Mouse (Mus musculus) heart, embryonic 13.5 days (tissue): ENCODE results near the gene Jph2. TPM values are rescaled to one million over a fixed set of nuclear protein-coding genes. Genes with fewer than 3 reads are reported as not detected.
A peak's percentile ranks its signal among the peaks of the same experiment; 100 is the strongest.

ENCODE experiments used
- ATAC-seq: fragments of 200-750 bp; cut with Nextera tagmentation; 2 replicates; pipeline ENCODE4 v1.8.0; 2017; ENCODE audit warnings: moderate TSS enrichment; ENCODE audit not compliant: insufficient number of reproducible peaks, low FRiP score, low TSS enrichment; ENCODE audit errors: extremely low read depth
- H3K27ac ChIP-seq: fragments of 300-500 bp; sonication (generic); replicated peaks from 2 replicates; pipeline ENCODE4 v1.5.1; 2015; ENCODE audit warnings: moderate library complexity, mild to moderate bottlenecking, inconsistent platforms
- H3K27me3 ChIP-seq: fragments of 300-500 bp; sonication (generic); replicated peaks from 2 replicates; pipeline ENCODE4 v1.6.1; 2015; ENCODE audit warnings: mild to moderate bottlenecking, inconsistent platforms
- H3K36me3 ChIP-seq: fragments of 300-500 bp; sonication (generic); 2 replicates; pipeline ENCODE4 v1.6.1; 2015; ENCODE audit warnings: mild to moderate bottlenecking, inconsistent platforms
- H3K4me1 ChIP-seq: fragments of 300-500 bp; sonication (generic); 2 replicates; pipeline ENCODE4 v1.6.1; 2015; ENCODE audit warnings: inconsistent platforms
- H3K4me2 ChIP-seq: fragments of 300-500 bp; sonication (generic); 2 replicates; pipeline ENCODE4 v1.6.1; 2015; ENCODE audit warnings: inconsistent platforms, mild to moderate bottlenecking, moderate library complexity
- H3K4me3 ChIP-seq: fragments of 300-500 bp; sonication (generic); 2 replicates; pipeline ENCODE4 v1.5.1; 2015; ENCODE audit warnings: moderate library complexity, mild to moderate bottlenecking, inconsistent platforms
- H3K9ac ChIP-seq: fragments of 300-500 bp; sonication (generic); 2 replicates; pipeline ENCODE4 v1.6.1; 2015; ENCODE audit warnings: inconsistent platforms, mild to moderate bottlenecking, moderate library complexity
- H3K9me3 ChIP-seq: fragments of 300-500 bp; sonication (generic); 2 replicates; pipeline ENCODE4 v1.6.1; 2016; ENCODE audit warnings: inconsistent platforms
- WGBS: fragments of 180-500 bp; shearing (Covaris S2); methylation state at CpG from one replicate; pipeline ENCODE4 v1.1.7; 2015; ENCODE audit warnings: mixed read lengths; 5-methylcytosine and 5-hydroxymethylcytosine counted together
- polyA plus RNA-seq: library from polyadenylated mRNA; unstranded; fragments of >200 nt; fragmentation: Nextera tagmentation; extraction: Ambion mirVana; gene quantifications from 2 replicates; pipeline ENCODE4 v1.2.1, GENCODE M21; 2015

The Jph2 gene
- polyA plus RNA-seq, 1 experiment from 2014 or later = 41.5 TPM

DNA sequence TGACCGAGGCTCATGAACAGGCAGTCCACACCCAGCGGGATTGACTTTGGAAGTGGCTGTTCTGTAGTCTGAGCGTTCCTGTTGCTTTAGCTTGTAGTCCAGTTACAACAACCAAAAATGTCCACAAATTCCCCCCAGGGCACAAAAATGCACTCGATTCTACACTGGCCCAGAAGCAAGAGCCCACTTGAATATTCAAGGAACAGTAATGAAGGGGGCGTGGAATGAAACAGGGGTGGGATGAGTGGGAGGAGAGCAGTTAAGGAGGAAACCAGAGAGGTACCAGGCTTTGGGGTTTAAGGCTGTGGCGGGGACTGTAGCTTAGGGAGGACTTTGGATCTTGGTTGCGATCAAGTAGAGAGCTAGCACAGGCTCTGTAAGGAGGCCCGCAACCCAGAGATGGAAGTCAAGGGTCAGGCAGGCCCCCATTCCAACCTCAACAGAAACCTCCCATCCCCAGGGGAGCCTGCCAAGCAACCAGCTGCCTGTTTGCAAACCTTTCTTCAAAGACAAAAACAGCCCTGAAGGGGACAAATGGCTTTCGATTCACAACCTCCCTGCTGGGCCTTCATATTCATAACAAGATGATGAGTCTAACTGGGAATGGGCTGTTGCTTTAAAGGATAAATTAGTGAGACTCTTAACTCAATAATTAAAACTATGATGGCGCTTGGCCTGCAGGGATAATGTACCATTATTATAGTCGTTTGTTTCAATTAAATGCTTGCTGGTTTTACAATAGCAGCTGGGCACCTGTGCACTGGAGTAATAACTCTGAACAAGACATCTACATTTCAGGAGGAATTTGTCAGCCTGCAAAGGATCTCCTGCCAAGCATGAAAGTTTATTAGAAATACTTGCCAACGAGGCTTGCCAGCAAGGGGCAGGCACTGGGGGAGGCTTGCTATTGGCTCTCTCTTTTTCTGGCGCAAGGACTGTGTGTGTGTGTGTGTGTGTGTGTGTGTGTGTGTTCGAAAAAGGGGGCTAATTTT is 97.4 kb downstream of the Jph2 start:
- WGBS = 56% methylated on average over 14 of the region's 14 CpGs
- no peaks in the 10 kb centered on the region for H3K4me1 ChIP-seq
- H3K27me3 ChIP-seq = no peaks in the 10 kb centered on the region; the same call in 1 of the 2 replicates
- no peak for ATAC-seq
- H3K9me3 ChIP-seq = no peaks in the 10 kb centered on the region
- no peak overlapping the region for H3K4me3 ChIP-seq
- no peak overlapping the region for H3K4me2 ChIP-seq
- H3K9ac ChIP-seq = no peak overlapping the region
- no peaks in the 10 kb centered on the region for H3K36me3 ChIP-seq
- H3K27ac ChIP-seq = no peak overlapping the region

DNA sequence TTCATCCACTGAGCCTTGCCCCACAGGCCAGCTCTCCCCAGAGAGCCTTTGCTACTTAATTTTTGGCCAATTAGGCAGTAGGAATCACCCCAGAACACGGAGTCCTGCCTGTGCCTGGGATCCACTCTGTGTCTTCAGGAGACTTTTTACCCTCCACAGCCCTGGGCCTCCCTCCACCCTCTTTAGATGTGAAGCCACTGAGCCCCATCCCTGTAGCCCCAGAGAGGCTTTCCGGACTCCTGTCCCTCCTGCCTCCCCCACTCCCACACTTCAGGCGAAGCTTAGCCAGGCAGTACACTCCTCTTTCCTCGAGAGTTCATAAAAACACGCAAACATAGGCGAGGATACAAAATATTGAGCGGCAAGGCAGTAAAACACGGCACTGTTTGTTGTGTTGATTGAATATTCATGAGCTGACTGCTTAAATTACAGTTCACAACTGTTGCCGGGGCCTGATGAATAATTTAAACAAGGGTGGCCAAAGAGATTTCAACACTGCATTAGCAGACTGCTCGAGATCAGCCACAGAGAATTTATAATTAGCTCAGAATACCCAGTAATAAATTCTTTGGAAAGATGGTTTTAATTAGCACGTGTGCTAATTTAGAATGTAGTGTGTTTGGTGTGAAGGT is 100.7 kb downstream of the Jph2 start:
- Histone ChIP-seq H3K4me1 (no peaks in the 10 kb centered on the region), H3K27ac (no peak overlapping the region), H3K36me3 (no peaks in the 10 kb centered on the region), H3K9me3 (no peaks in the 10 kb centered on the region), H3K9ac (no peak overlapping the region), H3K27me3 (no peaks in the 10 kb centered on the region; the same call in 1 of the 2 replicates), H3K4me2 (no peak overlapping the region), H3K4me3 (no peak overlapping the region)
- WGBS = 58% methylated on average over 11 of the region's 11 CpGs
- ATAC-seq = no peak

GRCm38 (mm10) chr2:163288881-163289379 is 108.9 kb downstream of the Jph2 start:
- Histone ChIP-seq H3K27me3 (peaks cover 15% of the 10 kb centered on the region), H3K36me3 (no peaks in the 10 kb centered on the region), H3K9me3 (no peaks in the 10 kb centered on the region), H3K4me2 (peak overlapping the region; percentile 51), H3K4me1 (peaks cover 32% of the 10 kb centered on the region), H3K9ac (peak overlapping the region; percentile 3; the same call in 1 of the 2 replicates), H3K4me3 (peak overlapping the region; percentile 11; the same call in 1 of the 2 replicates), H3K27ac (peak overlapping the region; percentile 25; the same call in 1 of the 2 replicates)
- no peak for ATAC-seq
- WGBS = 16% methylated on average over 21 of the region's 21 CpGs

Other genes with a start within 250 kb of the Jph2 start
- gene Tox2, start 194.9 kb downstream of the Jph2 start, polyA plus RNA-seq = 2.5 and 3.6 TPM in 2 replicates
- gene Oser1, start 26.7 kb upstream of the Jph2 start, polyA plus RNA-seq = 54.5 and 57.3 TPM in 2 replicates
- gene Gdap1l1, start 40.5 kb upstream of the Jph2 start, polyA plus RNA-seq = 0.41 and 0.48 TPM in 2 replicates
- 11.7 and 11.9 TPM in 2 replicates for gene Fitm2, start 74.6 kb upstream of the Jph2 start, polyA plus RNA-seq
- gene R3hdml, start 94.3 kb upstream of the Jph2 start, polyA plus RNA-seq = not detected in 2 replicates
- gene Hnf4a, start 108.8 kb upstream of the Jph2 start, polyA plus RNA-seq = 0.20 and 0.71 TPM in 2 replicates
- gene Ttpal, start 204.3 kb upstream of the Jph2 start, polyA plus RNA-seq = 18.8 and 19.3 TPM in 2 replicates
- 50.1 and 51.8 TPM in 2 replicates for gene Serinc3, start 247.1 kb upstream of the Jph2 start, polyA plus RNA-seq